Mouse (Mus musculus): ENCODE results near the gene Setd1a. TPM values are rescaled to one million over a fixed set of nuclear protein-coding genes. Genes with fewer than 3 reads are reported as not detected.

The Setd1a gene
- 1.2 TPM for polyA plus RNA-seq (2017; shearing (Covaris generic))

GRCm38 (mm10) chr7:127776426-127776825, at the start of gene Setd1a:
Setd1a (plus strand) TSS chr7:127776670.

GRCm38 (mm10) chr7:127732066-127732465, 44.4 kb upstream of the Setd1a start, which contains the start of gene Ctf2:
Ctf2 (minus strand) TSS chr7:127732166.

GRCm38 (mm10) chr7:127744366-127745045, 32.0 kb upstream of the Setd1a start, which contains the start of gene Fbxl19:
Fbxl19 (plus strand) TSS chr7:127744543.

GRCm38 (mm10) chr7:127769651-127770038, 6.8 kb upstream of the Setd1a start, which contains the start of gene Orai3:
Orai3 (plus strand) TSS chr7:127769815.

GRCm38 (mm10) chr7:127785308-127785707, 8.8 kb downstream of the Setd1a start, which contains the start of gene Gm49388:
Gm49388 (plus strand) TSS chr7:127785608.

GRCm38 (mm10) chr7:127800435-127801009, 24.1 kb downstream of the Setd1a start, which contains the start of gene Hsd3b7:
Hsd3b7 (plus strand) TSS chr7:127800604.

GRCm38 (mm10) chr7:127824176-127824871, 47.9 kb downstream of the Setd1a start, which contains the start of the genes Stx4a and Stx1b:
Stx4a (plus strand) TSS chr7:127824294.
Stx1b (minus strand) TSS chr7:127824549.

Other genes with a start within 250 kb of the Setd1a start
- gene Tmem265, start 215.3 kb upstream of the Setd1a start, polyA plus RNA-seq (2017; shearing (Covaris generic)) = 12.7 TPM
- 100 TPM for gene Phkg2, start 203.3 kb upstream of the Setd1a start, polyA plus RNA-seq (2017; shearing (Covaris generic))
- gene Ccdc189, start 188.1 kb upstream of the Setd1a start, polyA plus RNA-seq (2017; shearing (Covaris generic)) = 0.95 TPM
- 171 TPM for gene Rnf40, start 187.9 kb upstream of the Setd1a start, polyA plus RNA-seq (2017; shearing (Covaris generic))
- 1.1 TPM for gene Zfp629, start 160.9 kb upstream of the Setd1a start, polyA plus RNA-seq (2017; shearing (Covaris generic))
- 19.5 TPM for gene Bcl7c, start 67.7 kb upstream of the Setd1a start, polyA plus RNA-seq (2017; shearing (Covaris generic))
- gene Ctf1, start 63.9 kb upstream of the Setd1a start, polyA plus RNA-seq (2017; shearing (Covaris generic)) = not detected
- not detected for gene Ctf2, start 44.5 kb upstream of the Setd1a start, polyA plus RNA-seq (2017; shearing (Covaris generic))
- gene Fbxl19, start 32.1 kb upstream of the Setd1a start, polyA plus RNA-seq (2017; shearing (Covaris generic)) = 1.3 TPM
- 38.5 TPM for gene Orai3, start 6.9 kb upstream of the Setd1a start, polyA plus RNA-seq (2017; shearing (Covaris generic))
- not detected for gene Gm49388, start 8.9 kb downstream of the Setd1a start, polyA plus RNA-seq (2017; shearing (Covaris generic))
- gene Hsd3b7, start 23.9 kb downstream of the Setd1a start, polyA plus RNA-seq (2017; shearing (Covaris generic)) = 4.5 TPM
- gene Stx4a, start 47.6 kb downstream of the Setd1a start, polyA plus RNA-seq (2017; shearing (Covaris generic)) = 167 TPM
- gene Stx1b, start 47.9 kb downstream of the Setd1a start, polyA plus RNA-seq (2017; shearing (Covaris generic)) = not detected
- gene Zfp646, start 99.6 kb downstream of the Setd1a start, polyA plus RNA-seq (2017; shearing (Covaris generic)) = 63.8 TPM
- gene Zfp668, start 100.2 kb downstream of the Setd1a start, polyA plus RNA-seq (2017; shearing (Covaris generic)) = 23.2 TPM
- 1.0 TPM for gene Prss53, start 114.3 kb downstream of the Setd1a start, polyA plus RNA-seq (2017; shearing (Covaris generic))
- gene Gm21974, start 118.8 kb downstream of the Setd1a start, polyA plus RNA-seq (2017; shearing (Covaris generic)) = not detected
- gene Vkorc1, start 118.9 kb downstream of the Setd1a start, polyA plus RNA-seq (2017; shearing (Covaris generic)) = 64.0 TPM
- 71.2 TPM for gene Bckdk, start 127.4 kb downstream of the Setd1a start, polyA plus RNA-seq (2017; shearing (Covaris generic))
- gene Kat8, start 135.8 kb downstream of the Setd1a start, polyA plus RNA-seq (2017; shearing (Covaris generic)) = 49.7 TPM
- gene Prss8, start 153.4 kb downstream of the Setd1a start, polyA plus RNA-seq (2017; shearing (Covaris generic)) = not detected
- gene Prss36, start 170.1 kb downstream of the Setd1a start, polyA plus RNA-seq (2017; shearing (Covaris generic)) = 5.0 TPM
- 177 TPM for gene Fus, start 190.8 kb downstream of the Setd1a start, polyA plus RNA-seq (2017; shearing (Covaris generic))
- gene Pycard, start 217.2 kb downstream of the Setd1a start, polyA plus RNA-seq (2017; shearing (Covaris generic)) = 295 TPM
- gene Trim72, start 227.3 kb downstream of the Setd1a start, polyA plus RNA-seq (2017; shearing (Covaris generic)) = not detected